Mouse (Mus musculus): Measurements from ENCODE around the gene Sdk1.
A peak's percentile ranks its signal among the peaks of the same experiment; 100 is the strongest.

The Sdk1 gene

DNA sequence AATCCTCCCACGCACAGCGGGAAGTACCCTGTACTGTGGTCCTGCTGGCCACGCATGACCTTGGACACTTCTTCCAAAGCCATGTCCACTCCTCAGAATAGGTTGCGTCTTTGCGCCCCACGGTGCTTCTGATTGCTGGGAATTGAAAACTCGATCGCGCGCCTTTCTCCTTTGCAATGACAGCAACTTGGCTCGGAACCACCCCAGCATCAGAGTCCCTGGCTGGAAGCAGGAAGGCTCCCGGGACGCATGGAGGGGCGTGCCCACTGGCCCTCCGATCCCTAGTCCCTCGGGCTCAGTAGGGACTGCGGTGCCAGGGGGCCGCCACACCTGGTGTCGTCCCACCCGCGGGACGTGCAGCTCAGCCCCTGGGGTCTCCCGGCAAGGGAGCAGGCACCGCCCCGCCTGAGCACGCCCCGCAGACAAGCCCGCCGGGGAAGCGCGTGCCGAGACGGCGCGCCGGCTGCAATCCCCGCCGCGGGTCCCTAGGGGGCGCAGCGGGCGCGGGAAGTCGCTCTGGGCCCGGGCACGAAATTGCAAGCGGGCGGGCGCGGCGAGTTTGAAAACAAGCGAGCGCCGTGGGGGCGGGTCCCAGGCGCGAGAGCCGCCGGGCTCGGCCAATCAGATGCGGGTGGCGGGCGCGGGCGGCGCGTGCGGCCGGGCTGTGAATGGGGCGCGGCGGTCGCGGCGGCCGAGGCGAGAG, at the start of gene Sdk1:
Sdk1 (plus strand) TSS at position 650 of the 703 bp plus-strand sequence.
- peak; percentile 89 for DNase-seq

DNA sequence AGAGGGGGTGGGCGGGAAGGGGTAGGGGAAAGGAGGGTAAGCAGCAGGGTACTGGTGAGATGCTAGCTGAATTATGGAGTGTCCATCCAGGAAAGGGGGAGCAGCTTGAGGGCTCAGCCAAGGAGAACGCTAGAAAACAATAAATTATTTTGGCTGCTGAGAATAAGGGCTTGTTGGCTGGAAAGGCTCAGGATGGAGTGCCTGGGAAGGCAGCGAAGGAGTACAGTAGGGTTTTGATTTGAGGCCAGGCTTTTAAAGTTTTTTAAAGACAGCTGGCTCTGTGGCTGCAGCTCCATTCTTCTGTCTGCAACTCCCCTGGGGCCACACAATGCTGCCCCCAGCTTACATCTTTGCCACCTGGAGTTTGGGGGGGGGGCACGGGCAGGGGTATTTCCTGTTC, 44.0 kb upstream of the Sdk1 start:
- DNase-seq: no peak

DNA sequence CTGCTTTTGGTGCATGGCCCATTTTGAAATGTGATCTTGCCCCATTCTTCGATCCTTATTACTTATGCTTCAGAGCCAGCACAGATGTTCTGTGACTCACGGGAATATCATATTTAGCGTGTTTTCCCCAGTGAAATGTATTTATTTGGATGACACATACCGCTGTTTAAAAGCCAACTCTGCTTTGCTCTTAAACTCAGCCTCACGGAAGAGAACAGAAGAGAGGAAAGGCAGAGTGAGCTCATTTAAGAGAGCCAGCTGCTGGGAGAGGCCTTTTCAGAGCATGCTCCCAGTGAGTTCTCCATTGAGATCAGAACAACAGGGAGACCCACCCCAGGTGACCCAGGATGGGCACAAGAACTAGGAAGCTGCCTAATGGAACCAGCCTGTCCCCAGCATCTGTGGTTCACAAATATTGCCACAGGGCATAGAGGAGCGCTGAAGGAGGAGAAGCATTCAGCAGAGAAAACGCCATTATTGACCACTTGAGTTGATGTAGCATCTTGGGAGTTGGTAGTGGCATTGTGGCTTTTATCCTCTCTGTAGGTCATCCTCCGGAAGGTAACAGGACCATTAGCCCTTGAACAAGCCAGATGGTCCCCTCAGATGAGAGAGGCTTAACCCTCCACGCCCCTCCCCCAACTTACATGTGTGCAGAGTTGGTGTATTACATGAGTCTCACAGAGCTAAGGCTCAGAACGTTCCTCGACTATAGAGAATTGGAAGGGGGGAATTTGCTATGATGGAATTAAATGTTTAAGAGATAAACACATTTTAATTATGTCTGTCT, 38.8 kb upstream of the Sdk1 start:
- DNase-seq: no peak

DNA sequence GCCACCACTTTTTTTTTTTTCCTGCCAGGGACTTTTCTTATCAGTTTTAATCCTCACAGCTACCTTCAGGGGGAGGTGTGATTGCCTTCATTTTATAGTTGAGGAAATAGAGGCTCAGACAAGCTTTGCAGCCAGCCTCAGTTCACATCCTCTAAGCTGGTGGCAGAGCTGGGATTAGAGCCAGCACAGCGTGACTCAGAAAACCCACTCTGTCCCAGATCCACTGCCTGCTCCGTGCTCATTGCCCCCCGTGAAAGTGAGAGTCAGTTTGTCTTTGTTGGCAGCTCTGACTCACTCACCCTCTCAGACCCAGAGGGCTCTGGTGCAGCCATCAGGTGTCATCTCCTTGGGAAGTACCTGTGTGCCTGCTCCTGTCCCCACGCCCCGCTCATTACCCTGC, 34.2 kb upstream of the Sdk1 start:
- no peak for DNase-seq

DNA sequence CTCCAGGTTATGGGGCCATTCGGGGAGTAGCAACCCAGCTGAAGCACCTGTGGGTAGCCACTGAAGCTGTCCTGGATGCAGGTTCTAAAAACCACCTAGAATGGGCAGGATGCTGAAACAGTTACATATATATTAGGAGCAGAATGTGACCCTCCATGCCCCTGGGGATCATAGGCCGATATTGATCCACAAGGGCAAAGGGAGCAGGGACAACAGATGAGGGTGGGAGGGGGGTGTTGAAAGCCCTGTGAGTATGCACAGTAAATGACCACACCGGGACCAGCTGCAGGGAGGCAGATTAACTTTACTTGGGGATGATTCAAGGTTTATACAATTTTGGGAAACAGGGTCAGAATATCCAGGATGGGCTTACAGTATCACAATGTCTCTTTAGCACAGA, 16.0 kb upstream of the Sdk1 start:
- no peak for DNase-seq

DNA sequence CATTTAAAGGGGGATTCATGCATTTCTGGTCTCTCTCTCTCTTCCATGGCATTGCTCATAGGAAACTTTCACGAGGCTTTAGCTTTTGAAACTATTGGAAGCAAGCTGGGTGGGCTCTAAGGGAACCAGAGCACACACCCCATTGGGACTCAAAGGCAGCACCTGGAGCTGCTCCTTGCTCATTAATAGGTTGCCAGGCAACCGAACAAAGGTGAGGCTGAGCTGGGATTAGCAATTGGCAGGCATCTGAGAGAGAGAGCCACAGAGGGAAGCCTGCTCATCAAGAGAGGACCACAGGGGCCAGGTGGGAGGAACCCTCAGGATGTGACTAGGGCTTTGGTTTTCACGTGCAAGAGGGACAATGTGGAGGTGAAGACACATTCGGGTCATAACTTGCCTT, 7.0 kb upstream of the Sdk1 start:
- no peak for DNase-seq

DNA sequence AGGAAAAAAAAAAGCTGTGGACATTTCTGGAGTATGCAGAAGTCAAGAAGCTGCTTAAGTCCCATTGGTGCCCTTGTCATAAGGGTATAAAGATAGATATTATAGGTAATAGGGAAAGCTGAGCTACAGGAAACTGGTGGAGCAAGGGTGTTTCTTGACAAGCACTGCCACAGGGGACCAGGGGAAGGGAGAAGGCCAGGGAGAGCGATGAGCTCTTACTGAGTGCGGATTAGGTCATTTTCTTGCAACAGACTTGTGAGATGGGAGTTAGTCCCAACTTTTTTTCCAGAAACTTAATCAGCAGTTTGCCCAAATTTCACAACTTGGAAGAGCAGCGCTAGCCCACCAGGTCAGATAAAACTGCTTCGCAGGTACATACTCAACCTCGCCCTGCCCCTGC, 1.9 kb upstream of the Sdk1 start:
- no peak for DNase-seq

DNA sequence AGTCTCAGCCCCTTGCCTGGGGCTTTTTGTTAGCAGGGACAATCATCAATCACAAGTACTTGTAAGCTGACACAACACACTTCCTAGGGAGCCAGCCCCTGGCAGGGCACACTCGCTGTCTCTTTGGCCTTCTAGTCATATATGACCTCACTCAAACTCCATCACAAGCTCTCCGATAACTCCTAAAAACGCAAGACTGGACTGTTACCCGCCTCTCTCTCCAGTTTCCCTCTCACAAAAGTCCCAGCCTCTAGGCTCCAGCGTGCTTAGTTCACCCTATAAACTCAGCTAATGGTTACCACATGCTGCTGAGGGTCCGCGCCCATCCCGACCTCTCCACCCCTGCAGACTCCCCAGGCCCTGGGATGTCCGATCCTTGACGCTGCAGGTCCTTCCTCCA, 849 bp upstream of the Sdk1 start:
- DNase-seq: no peak

DNA sequence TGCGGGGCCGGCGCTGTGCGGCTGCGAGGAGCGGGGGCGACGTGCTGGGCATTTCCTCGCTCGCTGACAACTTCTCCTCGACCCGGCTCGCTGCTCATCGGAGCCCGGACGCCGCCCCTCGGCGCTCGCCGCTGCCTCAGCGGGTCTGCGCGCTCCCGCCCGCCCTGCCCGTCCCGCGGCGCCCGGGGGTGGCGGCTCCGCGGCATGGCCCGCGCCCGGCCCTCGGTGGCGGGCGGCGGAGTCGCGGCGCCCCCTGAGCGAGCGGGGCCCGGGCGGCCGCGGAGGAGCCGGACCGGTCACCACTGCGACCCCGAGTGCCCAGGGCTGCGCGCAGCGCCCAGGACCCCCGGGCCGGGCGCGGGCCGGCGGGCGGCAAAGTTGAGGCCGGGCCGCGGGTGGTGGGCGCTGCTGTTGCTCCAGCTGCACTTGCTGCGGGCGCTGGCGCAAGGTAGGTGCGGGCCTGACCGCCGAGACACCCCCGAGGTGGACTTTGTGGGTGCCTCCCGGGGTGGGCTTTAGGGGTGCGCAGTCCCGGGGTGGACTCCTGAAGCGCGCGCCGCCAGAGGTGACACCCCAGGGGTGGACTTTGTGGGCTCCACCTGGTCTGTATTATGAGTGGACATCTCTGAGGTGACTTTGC, 475 bp downstream of the Sdk1 start:
- no peak for DNase-seq

DNA sequence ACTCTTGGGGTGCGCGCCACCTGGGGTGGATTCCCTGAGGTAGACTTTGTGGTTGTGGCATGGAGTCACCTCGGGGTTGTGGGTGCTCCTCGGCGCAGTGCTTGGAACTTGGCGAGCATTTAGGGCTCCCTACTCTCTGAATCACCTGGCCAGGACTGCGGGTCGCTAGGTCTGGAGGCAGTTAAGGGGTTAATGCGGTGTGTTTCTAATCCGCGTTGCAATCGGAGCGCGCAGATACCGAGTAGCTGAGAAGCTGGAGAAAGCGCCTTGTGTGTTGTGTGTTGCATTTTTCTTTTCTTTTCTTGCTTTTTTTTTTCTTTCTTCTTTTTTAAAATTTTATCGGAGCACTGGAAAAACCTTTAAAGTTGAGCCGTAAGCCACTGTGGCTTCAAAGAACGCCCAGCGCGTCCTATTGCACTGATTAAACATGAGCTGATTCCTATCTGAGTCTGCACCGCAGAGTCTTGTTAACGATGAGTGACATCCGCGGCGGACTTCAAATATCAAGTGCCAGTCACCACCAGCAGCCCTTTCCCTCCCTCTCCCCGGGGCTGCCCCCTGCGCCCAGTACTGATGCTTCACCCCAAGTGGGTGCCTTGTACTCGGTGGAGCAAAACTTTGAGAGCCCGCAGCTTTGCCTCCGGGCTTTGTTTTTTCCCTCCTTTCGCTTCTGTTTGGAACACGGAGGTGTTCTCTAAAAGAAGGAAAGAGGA, 2.1 kb downstream of the Sdk1 start:
- peak; percentile 10 for DNase-seq

DNA sequence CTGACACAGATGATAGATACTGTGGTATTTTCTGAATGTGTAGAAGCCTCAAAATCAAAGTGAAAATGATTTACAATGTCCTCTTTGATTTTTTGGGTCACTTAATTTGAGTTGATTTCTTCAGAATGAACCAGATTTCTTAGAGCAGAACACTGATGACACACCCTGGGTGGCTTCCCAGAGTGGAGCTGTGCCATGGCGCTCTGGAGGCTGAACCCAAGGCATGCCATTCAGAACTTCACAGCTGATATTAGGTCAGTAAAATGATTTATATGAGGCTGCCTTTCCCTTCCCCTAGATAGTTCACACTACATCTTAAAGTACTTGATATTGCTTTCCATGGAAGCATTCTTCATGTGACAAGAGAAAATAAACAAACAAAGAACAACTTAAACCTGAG, 23.0 kb downstream of the Sdk1 start:
- DNase-seq: no peak

DNA sequence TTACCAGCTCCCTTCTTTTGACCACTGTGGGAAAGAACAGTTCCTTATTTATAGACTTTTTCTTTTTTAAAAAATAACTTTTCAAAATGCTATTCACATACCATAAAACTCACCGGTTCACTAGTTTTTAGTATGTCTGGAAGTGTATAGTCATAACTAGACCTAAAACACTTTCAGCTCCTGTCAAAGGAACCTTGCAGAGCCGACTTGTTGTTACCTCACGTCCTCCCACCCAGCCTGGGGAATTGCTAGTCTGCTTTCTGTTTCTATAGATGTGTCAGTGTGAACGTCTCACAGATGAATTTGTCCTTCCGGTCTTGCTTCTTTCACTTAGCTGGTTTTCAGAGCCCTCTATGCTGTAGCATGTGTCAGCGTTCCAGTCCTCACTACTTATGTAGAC, 35.8 kb downstream of the Sdk1 start:
- DNase-seq: no peak

DNA sequence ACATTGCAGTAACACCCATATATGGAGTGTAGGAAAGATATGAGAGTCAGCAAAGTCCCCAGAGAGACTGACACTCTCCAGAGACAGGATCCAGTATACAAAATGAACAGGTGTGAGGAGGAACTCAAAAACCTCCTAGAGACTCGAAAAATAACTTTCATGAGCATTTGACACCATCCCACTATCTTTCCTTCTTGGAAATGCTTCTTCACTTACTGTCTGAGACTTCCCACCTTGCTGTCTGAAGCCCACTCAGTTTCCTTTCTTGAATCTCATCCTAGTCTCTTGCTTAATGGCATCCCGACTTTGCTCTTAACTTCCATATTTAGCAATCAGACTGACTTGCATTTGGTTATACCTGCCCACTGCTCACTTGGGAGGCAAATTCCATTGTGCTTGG, 40.5 kb downstream of the Sdk1 start:
- no peak for DNase-seq

DNA sequence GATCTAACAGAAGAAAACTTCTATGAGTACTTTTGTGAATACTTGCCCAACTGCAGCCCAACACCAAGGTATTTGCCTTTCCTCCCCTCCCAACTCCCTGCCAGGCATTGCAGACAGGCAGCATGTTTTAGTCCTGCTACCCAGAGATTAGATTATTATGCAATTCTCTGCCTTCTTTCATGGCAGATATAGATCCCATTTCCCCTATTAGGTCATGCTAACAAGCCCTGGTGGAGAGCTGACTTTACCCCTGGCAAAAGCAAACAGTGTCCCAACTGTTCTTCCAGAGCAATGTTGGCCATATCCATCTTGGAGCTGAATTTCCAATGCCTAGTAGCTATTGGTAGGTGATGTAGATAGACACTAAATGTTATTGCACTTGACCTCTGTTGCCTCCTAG, 48.3 kb downstream of the Sdk1 start:
- DNase-seq: no peak

DNA sequence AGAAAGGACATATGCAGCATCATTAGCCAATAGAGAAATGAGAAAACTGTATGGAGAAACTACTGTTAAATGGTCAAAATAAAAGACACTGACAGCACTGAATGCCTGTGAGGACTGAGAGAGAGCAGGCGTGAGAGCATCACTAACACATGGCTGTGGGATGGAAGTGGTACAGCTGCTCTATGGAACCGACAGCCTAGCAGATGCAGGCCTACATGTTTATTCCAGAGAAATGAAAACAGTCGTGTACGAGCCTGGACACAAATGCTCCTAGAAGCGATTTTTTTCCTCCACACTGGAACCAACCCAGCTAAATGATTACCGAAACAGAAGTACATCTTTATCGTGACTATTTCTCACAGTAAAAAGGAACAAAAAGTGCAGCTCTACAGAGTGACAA, 54.0 kb downstream of the Sdk1 start:
- no peak for DNase-seq

DNA sequence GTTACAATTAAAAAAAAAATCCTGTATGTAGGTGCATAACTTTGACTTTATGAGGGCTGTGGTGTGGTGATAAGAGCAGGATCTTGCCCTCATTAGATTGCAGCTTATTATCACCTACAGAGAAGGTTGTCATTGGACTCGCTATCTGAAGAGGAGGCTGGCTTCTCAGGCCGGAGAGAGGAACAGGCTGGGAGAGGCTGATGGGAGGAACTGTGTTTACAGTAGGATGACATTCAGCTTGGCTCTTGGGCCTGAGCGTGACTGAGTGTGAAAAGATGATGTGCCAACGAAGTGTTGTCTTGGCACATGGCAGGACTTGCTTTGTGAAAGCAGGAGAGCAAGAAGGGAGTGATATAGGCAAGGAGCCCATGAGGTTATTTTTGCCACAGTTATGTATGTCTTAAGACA, 61.0 kb downstream of the Sdk1 start:
- no peak for DNase-seq

DNA sequence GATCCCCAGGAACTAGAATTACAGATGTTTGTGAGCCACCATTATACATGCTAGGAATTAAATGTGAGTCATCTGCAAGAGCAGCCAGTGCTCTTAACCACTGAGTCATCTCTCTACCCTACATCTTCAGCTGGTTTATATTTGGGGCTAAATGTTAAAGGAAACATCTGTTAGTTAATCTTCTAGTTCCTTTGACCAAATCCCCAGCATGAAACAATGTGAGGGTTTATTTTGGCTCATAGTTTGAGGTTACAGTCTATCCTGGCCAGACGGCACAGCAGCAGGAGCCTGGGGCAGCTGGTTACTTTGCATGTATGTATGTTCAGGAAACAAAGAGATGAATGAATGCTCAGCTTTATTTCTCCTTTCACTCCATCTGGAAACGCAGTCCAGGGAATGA, 62.5 kb downstream of the Sdk1 start:
- DNase-seq: no peak

DNA sequence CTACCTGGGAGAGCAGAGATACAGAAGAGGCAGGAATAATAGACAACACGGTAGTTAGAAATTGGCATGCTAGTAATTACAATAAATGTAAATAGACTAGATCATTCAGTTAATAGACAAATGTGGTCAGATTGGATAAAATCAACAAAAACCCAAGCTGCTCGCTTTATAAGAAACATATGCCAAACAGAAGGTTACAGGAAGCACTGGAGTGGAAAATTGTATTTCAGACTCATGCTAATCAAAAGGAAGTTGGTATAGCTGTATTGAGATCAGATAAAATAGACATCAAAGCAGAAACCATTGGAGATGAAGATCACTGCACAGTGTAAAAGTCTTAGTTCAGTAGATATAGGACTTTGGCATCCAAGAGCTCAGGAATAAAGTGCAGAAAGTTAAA, 63.4 kb downstream of the Sdk1 start:
- no peak for DNase-seq

DNA sequence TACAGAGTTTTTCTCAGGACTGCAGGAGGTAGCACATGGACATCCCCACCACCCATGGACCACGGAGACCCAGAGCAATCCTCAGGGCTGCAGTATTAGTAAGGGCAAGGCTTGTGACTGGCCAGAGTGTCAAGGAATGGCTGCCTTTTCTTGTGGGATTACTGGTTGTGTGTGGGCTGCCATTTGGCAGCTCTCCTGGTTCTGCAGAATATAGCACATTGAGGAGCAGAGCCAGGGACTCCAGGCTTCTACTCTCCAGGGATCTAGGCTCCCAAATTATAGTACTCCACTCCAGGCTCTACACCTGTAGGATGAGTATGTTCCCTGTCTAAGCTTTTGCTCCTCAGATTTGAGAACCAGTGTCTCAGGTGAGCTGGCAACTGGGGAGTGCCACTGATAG, 69.4 kb downstream of the Sdk1 start:
- DNase-seq: no peak

DNA sequence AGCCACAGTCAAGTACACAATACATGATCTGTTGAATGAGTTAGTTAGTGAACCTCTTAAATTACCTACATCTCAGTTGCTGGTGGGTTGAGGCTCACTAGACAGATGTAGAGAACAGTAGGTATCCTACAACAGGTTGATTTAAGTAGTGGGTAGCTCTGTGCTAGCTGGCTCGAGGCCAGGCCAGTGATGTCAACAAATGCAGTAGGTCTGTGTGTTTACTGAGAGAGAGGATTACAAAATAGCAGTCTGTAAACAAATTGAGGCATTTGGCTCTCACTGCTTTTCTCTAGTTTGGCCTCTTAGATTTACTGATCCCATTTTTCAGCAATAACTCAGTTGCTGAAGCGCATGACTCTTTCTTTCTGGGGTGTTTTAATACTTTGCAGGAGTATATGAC, 70.5 kb downstream of the Sdk1 start:
- DNase-seq: peak; percentile 30

DNA sequence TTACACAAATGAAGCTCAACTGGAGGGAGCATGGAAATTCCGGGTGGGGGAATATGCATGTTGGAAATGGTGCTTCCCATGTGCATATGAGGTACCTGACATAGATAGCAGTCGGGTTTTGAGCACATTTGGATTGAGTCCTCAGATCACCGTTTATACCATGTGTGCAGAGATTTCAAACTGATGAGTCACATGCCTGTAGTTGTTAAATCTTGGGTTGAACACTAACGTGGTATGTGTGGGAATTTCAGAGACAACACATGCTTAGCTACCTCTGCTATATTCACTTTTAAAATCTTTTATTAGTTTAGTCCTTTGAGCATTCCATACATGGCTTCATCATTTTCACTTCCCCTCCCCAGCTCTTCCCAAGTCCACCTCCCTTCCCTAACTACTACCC, 71.0 kb downstream of the Sdk1 start:
- DNase-seq: no peak

DNA sequence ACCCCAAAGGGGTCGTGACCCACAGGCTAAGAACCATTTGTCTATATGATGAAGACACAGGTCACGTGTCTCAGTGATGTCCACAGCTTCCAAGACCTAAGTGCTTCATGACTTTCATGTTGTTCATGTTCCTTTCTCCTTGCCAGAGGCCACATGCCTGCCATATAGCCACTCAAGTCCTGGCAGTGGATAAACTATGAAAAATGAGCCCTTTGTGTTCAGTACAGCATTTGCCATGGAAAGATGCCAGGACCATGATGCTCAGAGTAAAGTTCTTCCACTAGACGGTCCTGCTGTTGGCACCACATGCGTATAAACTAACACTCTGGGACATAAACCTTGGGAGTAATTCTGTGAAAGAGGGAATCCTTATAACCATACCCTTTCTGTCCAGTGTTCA, 75.8 kb downstream of the Sdk1 start:
- DNase-seq: no peak

DNA sequence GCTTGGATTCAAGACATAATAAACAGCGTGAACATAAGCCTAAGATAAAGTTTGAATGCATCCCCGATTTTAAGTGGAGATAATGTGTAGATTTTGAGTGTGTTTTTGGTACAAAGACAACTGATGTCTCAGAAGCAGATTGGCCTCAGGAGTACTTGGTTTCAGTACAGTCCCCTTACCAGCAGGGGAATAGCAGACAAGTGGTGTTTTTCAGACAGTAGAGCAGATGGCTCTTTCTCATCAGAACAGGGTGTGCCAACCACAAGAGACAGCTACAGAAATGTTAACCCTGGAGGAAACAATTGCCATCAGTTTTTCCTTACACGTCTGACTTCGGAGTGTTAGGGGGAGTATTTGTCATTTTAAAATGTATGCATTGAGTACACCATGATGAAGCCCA, 83.6 kb downstream of the Sdk1 start:
- no peak for DNase-seq

DNA sequence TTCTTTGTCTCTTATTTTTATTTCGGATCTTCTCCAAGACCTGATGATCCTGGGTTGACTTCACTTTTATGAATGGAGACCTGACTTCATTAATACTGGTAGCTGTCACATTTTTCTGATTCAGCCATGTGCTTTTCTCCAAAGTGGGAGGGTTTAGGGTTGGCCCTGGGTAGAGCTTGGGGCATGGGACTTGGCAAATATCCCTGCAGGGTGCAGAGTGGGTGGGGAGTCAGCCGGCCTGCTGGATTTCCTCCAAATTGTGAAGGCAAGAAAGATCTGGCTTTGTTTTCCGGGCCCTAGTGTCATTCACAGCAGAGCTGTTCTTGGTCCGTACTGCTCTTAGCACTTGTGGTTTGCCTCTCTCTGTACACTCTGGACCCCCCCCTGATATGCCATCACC, 103.1 kb downstream of the Sdk1 start:
- no peak for DNase-seq

All from liver (tissue).